Comparison of ENCODE assay signal across 11 mouse cellular contexts in the genomic region with DNA sequence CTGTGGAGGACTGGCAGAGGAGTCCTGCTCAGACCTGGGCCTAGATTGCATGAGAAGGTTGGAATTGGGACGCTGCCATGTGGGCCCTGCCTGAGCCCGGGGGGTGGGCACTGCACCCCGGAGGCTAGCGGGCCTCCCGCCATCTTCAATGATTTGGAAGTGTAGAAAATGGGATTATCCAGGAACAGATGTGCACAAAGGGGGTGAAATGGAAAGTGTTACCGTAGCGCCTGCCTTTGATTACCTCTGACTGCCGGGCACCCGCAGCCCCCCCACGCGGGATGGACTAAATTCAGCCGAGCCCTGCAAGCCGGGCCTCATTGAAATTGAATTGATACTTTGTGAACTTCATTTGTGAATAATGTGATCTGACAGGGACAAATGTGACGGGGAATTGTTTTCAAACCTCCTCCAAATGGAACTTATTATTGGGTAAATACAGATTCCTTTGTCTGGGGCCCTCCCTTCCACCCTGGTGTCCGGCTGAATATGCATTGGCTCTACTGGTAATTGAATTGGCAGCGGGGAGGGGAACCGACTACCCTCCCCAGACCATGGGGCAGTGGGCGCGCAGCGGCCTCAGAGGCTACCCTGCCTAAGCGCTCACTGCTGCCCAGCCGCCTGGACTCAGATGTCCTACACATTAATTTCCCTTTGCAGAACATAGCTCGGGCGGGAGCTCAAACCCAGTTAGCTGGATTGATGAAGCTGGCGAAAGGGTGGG.
DNase-seq lines count a peak whose midpoint lies in the region; ATAC-seq and TF ChIP-seq lines count a peak whose summit lies in the region.
"Had no signal": no experiment of that assay in that cellular context is flagged by ENCODE, and none has a peak within 500 bp of the region (broad histone marks: within the 10 kb centered on the region; RNA-seq: fewer than 3 reads in every experiment).

No protein-coding gene starts in this region.

- peak; percentile 47 for DNase-seq in embryo, embryonic 10 days (ENCODE audit: low spot score)
- no peak for DNase-seq in embryo, embryonic 9.5 days (ENCODE audit: extremely low spot score)
- DNase-seq in forebrain, embryonic 10.5 days (ENCODE audit: extremely low spot score, low spot score): peak; percentile 37
- no peak for DNase-seq in midbrain, postnatal 0 days (ENCODE audit: low spot score)
- no peak for DNase-seq in lung, postnatal 25 days (ENCODE audit: low spot score)
- DNase-seq in lung, adult 2 months: no peak
- DNase-seq in adrenal gland, postnatal 25 days: no peak
- DNase-seq: adrenal gland, adult 2 months; gastrocnemius, postnatal 14 days had no signal

- peak overlapping the region; percentile 36 for H3K4me3 ChIP-seq in forebrain, embryonic 10.5 days
- H3K4me3 ChIP-seq in hindbrain, embryonic 16.5 days (ENCODE audit: low read length): peak overlapping the region; percentile 4; the same call in 1 of the 2 replicates
- no peak overlapping the region for H3K4me3 ChIP-seq in midbrain, postnatal 0 days (ENCODE audit: low read depth, low read length)
- no peak overlapping the region for H3K4me3 ChIP-seq in lung, adult 2 months (replicated peaks; ENCODE audit: extremely low read depth, low read depth, low read length)

- peaks cover 32% of the 10 kb centered on the region for H3K4me1 ChIP-seq in forebrain, embryonic 10.5 days
- H3K4me1 ChIP-seq in hindbrain, embryonic 16.5 days (ENCODE audit: control insufficient read depth, insufficient read depth, low read depth, low read length): peaks cover 13% of the 10 kb centered on the region
- peaks cover 6% of the 10 kb centered on the region; the same call in 1 of the 2 replicates for H3K4me1 ChIP-seq in midbrain, postnatal 0 days (ENCODE audit: insufficient read depth, low read length)
- H3K4me1 ChIP-seq in lung, adult 2 months (ENCODE audit: control insufficient read depth, insufficient read depth, low read length): no peaks in the 10 kb centered on the region

- H3K36me3 ChIP-seq in forebrain, embryonic 10.5 days (replicated peaks): no peaks in the 10 kb centered on the region
- H3K36me3 ChIP-seq in hindbrain, embryonic 16.5 days (ENCODE audit: control insufficient read depth, insufficient read depth, low read length): no peaks in the 10 kb centered on the region
- no peaks in the 10 kb centered on the region for H3K36me3 ChIP-seq in midbrain, postnatal 0 days (ENCODE audit: insufficient read depth, low read length)

- no peak for TF ChIP-seq CTCF in midbrain, postnatal 0 days (IDR thresholded peaks at IDR 0.05)
- no peak for TF ChIP-seq CTCF in lung, adult 2 months (IDR thresholded peaks at IDR 0.05; ENCODE audit: insufficient read depth, low read length)

- ATAC-seq in hindbrain, embryonic 16.5 days: peak; percentile 48; the same call in 1 of the 2 replicates
- ATAC-seq in midbrain, postnatal 0 days (ENCODE audit: low FRiP score): no peak

- no peaks in the 10 kb centered on the region for H3K9me3 ChIP-seq in forebrain, embryonic 10.5 days
- no peaks in the 10 kb centered on the region for H3K9me3 ChIP-seq in hindbrain, embryonic 16.5 days (ENCODE audit: control insufficient read depth, low read length)
- H3K9me3 ChIP-seq in midbrain, postnatal 0 days (ENCODE audit: low read length): no peaks in the 10 kb centered on the region

- H3K27me3 ChIP-seq in forebrain, embryonic 10.5 days (ENCODE audit: poor library complexity, severe bottlenecking): peaks cover 81% of the 10 kb centered on the region
- H3K27me3 ChIP-seq in hindbrain, embryonic 16.5 days (replicated peaks; ENCODE audit: control insufficient read depth, insufficient read depth, low read length): peaks cover 9% of the 10 kb centered on the region; the same call in 1 of the 2 replicates
- 0 out of 2 replicates have a peak, but pooled peaks cover 7% of the 10 kb centered on the region for H3K27me3 ChIP-seq in midbrain, postnatal 0 days (ENCODE audit: insufficient read depth, low read length)

- 36% methylated on average over 25 of the region's 25 CpGs for WGBS in forebrain, embryonic 10.5 days
- WGBS in hindbrain, embryonic 16.5 days: 29% methylated on average over 25 of the region's 25 CpGs
- 12% methylated on average over 25 of the region's 25 CpGs for WGBS in midbrain, postnatal 0 days
- WGBS in lung, adult 2 months: 73% methylated on average over 25 of the region's 25 CpGs

- peak overlapping the region; percentile 78 for H3K27ac ChIP-seq in forebrain, embryonic 10.5 days
- no peak overlapping the region for H3K27ac ChIP-seq in hindbrain, embryonic 16.5 days (ENCODE audit: low read depth, low read length)
- H3K27ac ChIP-seq in midbrain, postnatal 0 days (ENCODE audit: low read depth, low read length): no peak overlapping the region
- H3K27ac ChIP-seq: macrophage had no signal

- peak overlapping the region; percentile 33 for H3K4me2 ChIP-seq in hindbrain, embryonic 16.5 days (ENCODE audit: low read length)
- H3K4me2 ChIP-seq in midbrain, postnatal 0 days (ENCODE audit: low read depth, low read length, poor library complexity, severe bottlenecking): peak overlapping the region; percentile 32

- H3K9ac ChIP-seq in hindbrain, embryonic 16.5 days (ENCODE audit: low read depth, low read length): no peak overlapping the region; the same call in 1 of the 2 replicates
- H3K9ac ChIP-seq in midbrain, postnatal 0 days (replicated peaks; ENCODE audit: low read length, poor library complexity, severe bottlenecking): no peak overlapping the region

- no peak for TF ChIP-seq POLR2A in lung, adult 2 months (IDR thresholded peaks at IDR 0.05; ENCODE audit: borderline replicate concordance, extremely low read depth, low read depth, low read length)

Comparison
In these comparisons a context has a peak if more than half of its experiments do, and no peak if none do; other contexts are left out.
1. DNase-seq: peak in embryo, embryonic 10 days (single experiment) and forebrain, embryonic 10.5 days (single experiment); none in embryo, embryonic 9.5 days (single experiment), midbrain, postnatal 0 days (single experiment), lung, postnatal 25 days (single experiment), lung, adult 2 months (single experiment) and adrenal gland, postnatal 25 days (single experiment).
2. H3K4me3 ChIP-seq: peak in forebrain, embryonic 10.5 days (single experiment) and hindbrain, embryonic 16.5 days (single experiment); none in midbrain, postnatal 0 days (single experiment) and lung, adult 2 months (single experiment).